Comparison of ENCODE assay signal across 8 mouse cellular contexts in genomic region chrX:112601306-112602120, GRCm38 (mm10). TPM values are rescaled to one million over a fixed set of nuclear protein-coding genes. Genes with fewer than 3 reads are reported as not detected.
DNase-seq lines count a peak whose midpoint lies in the region; ATAC-seq and TF ChIP-seq lines count a peak whose summit lies in the region.

No protein-coding gene starts in this region.

- intact Hi-C loops in left cerebral cortex, postnatal 36 days (cut with DNase I): no loop called here

- peak; percentile 3 for DNase-seq in ES-E14 (ENCODE audit: low read depth, low spot score)
- peak; percentile 29 for DNase-seq in cerebellum, adult 11 months
- DNase-seq in forebrain, embryonic 14.5 days (ENCODE audit: low spot score): peak; percentile 68
- DNase-seq in left cerebral cortex, postnatal 36 days (ENCODE audit: low spot score in 2 of 2): peak; percentile 23 to 26
- peak; percentile 32 for DNase-seq in mesoderm, embryonic 11.5 days (ENCODE audit: low read depth, low spot score)
- no peak for DNase-seq in B cell, adult 2 months

- H3K27me3 ChIP-seq in forebrain, embryonic 14.5 days (replicated peaks; ENCODE audit: control insufficient read depth, insufficient read depth, low read length): no peaks in the 10 kb centered on the region
- H3K27me3 ChIP-seq in intestine, embryonic 15.5 days (replicated peaks): no peaks in the 10 kb centered on the region
- H3K27me3 ChIP-seq in stomach, embryonic 15.5 days (replicated peaks): no peaks in the 10 kb centered on the region

- no peaks in the 10 kb centered on the region for H3K4me1 ChIP-seq in ES-E14 (ENCODE audit: control insufficient read depth in 2 of 2, insufficient read depth in 2 of 2, low read length in 2 of 2, poor library complexity in 1 of 2)
- H3K4me1 ChIP-seq in forebrain, embryonic 14.5 days (ENCODE audit: control insufficient read depth, insufficient read depth, low read length): no peaks in the 10 kb centered on the region
- H3K4me1 ChIP-seq in intestine, embryonic 15.5 days (replicated peaks): no peaks in the 10 kb centered on the region
- H3K4me1 ChIP-seq in stomach, embryonic 15.5 days: no peaks in the 10 kb centered on the region

- peak overlapping the region; percentile 43 for H3K4me2 ChIP-seq in forebrain, embryonic 14.5 days (ENCODE audit: low read length)
- peak overlapping the region; percentile 53 for H3K4me2 ChIP-seq in intestine, embryonic 15.5 days (replicated peaks)
- H3K4me2 ChIP-seq in stomach, embryonic 15.5 days: peak overlapping the region; percentile 50

- no peaks in the 10 kb centered on the region for H3K36me3 ChIP-seq in ES-E14 (ENCODE audit: control insufficient read depth, insufficient read depth, low read length, poor library complexity, severe bottlenecking)
- no peaks in the 10 kb centered on the region for H3K36me3 ChIP-seq in forebrain, embryonic 14.5 days (ENCODE audit: control insufficient read depth, insufficient read depth, low read length)
- H3K36me3 ChIP-seq in intestine, embryonic 15.5 days: no peaks in the 10 kb centered on the region
- H3K36me3 ChIP-seq in stomach, embryonic 15.5 days: no peaks in the 10 kb centered on the region

- peak; percentile 61 for ATAC-seq in forebrain, embryonic 14.5 days
- ATAC-seq in intestine, embryonic 15.5 days: peak; percentile 75
- ATAC-seq in stomach, embryonic 15.5 days (ENCODE audit: insufficient read depth, low FRiP score, low read depth): peak; percentile 50; the same call in 1 of the 2 replicates

- in situ Hi-C loops in ES-E14 (cut with MboI; ENCODE audit: low sequenced_read_pairs in 2 of 2, unreplicated experiment in 2 of 2): no loop called here

- no peak overlapping the region for H3K27ac ChIP-seq in ES-E14 (ENCODE audit: insufficient read depth, low read depth, low read length, poor library complexity, severe bottlenecking)
- H3K27ac ChIP-seq in forebrain, embryonic 14.5 days (ENCODE audit: low read depth, low read length): peak overlapping the region; percentile 84
- peak overlapping the region; percentile 60 for H3K27ac ChIP-seq in intestine, embryonic 15.5 days
- peak overlapping the region; percentile 35; the same call in 1 of the 2 replicates for H3K27ac ChIP-seq in stomach, embryonic 15.5 days

- no peaks in the 10 kb centered on the region for H3K9me3 ChIP-seq in ES-E14 (ENCODE audit: control insufficient read depth, insufficient read depth, low read depth, low read length)
- no peaks in the 10 kb centered on the region for H3K9me3 ChIP-seq in forebrain, embryonic 14.5 days (replicated peaks; ENCODE audit: control insufficient read depth, low read length)
- H3K9me3 ChIP-seq in intestine, embryonic 15.5 days: no peaks in the 10 kb centered on the region
- no peaks in the 10 kb centered on the region for H3K9me3 ChIP-seq in stomach, embryonic 15.5 days

- WGBS in forebrain, embryonic 14.5 days: 31% methylated on average over 66 of the region's 81 CpGs
- WGBS in intestine, embryonic 15.5 days: 14% methylated on average over 66 of the region's 81 CpGs
- 17% methylated on average over 61 of the region's 81 CpGs for WGBS in stomach, embryonic 15.5 days

- H3K9ac ChIP-seq in ES-E14 (ENCODE audit: insufficient read depth, low read depth, low read length, poor library complexity, severe bottlenecking): peak overlapping the region; percentile 42
- peak overlapping the region; percentile 77 for H3K9ac ChIP-seq in forebrain, embryonic 14.5 days (ENCODE audit: low read length)
- peak overlapping the region; percentile 64 for H3K9ac ChIP-seq in intestine, embryonic 15.5 days
- H3K9ac ChIP-seq in stomach, embryonic 15.5 days: peak overlapping the region; percentile 44; the same call in 1 of the 2 replicates

- peak overlapping the region; percentile 60 to 70 for H3K4me3 ChIP-seq in ES-E14 (ENCODE audit: insufficient read depth in 1 of 2, low read depth in 1 of 2, low read length in 2 of 2, poor library complexity in 1 of 2, severe bottlenecking in 1 of 2)
- H3K4me3 ChIP-seq in forebrain, embryonic 14.5 days (ENCODE audit: low read depth, low read length): peak overlapping the region; percentile 59
- peak overlapping the region; percentile 61 for H3K4me3 ChIP-seq in intestine, embryonic 15.5 days (replicated peaks)
- peak overlapping the region; percentile 58 for H3K4me3 ChIP-seq in stomach, embryonic 15.5 days (replicated peaks)

TF ChIP-seq in ES-E14, 5 proteins besides CTCF, POLR2A, EP300 and RAD21:
- TF ChIP-seq MAFK (IDR thresholded peaks at IDR 0.05; ENCODE audit: insufficient read depth, low read depth, low read length) (no peak), ZNF384 (IDR thresholded peaks at IDR 0.05; ENCODE audit: low read depth, low read length) (no peak), CHD2 (IDR thresholded peaks at IDR 0.05; ENCODE audit: low read depth, low read length) (no peak), ZC3H11A (IDR thresholded peaks at IDR 0.05; ENCODE audit: borderline replicate concordance, low read depth, low read length) (no peak), HCFC1 (IDR thresholded peaks at IDR 0.05; ENCODE audit: borderline replicate concordance, insufficient read depth, low read length) (no peak)

RNA-seq across cellular contexts. Expression of gene Zfp711, which starts 1.2 kb away (rescaled TPM):
- 0.37 and 0.94 TPM in 2 replicates for total RNA-seq in ES-E14 (2012; rRNA removed)
- polyA plus RNA-seq in forebrain, embryonic 14.5 days (2014; fragmentation: Nextera tagmentation; extraction: Ambion mirVana): 26.9 and 33.5 TPM in 2 replicates
- polyA plus RNA-seq in intestine, embryonic 15.5 days (2015; fragmentation: Nextera tagmentation; extraction: Ambion mirVana): 7.7 and 9.0 TPM in 2 replicates
- total RNA-seq in left cerebral cortex, postnatal 36 days (2021): 10 to 100 TPM; 11.0 to 11.2 TPM
- polyA plus RNA-seq in stomach, embryonic 15.5 days (2015; fragmentation: Nextera tagmentation; extraction: Ambion mirVana): 8.6 and 9.6 TPM in 2 replicates

Comparison
In these comparisons a context has a peak if more than half of its experiments do, and no peak if none do; other contexts are left out.
1. DNase-seq: peak in ES-E14 (single experiment), cerebellum, adult 11 months (single experiment), forebrain, embryonic 14.5 days (single experiment), left cerebral cortex, postnatal 36 days (2 of 2) and mesoderm, embryonic 11.5 days (single experiment); none in B cell, adult 2 months (0 of 2).
2. Peak in every context shown above with its lines, with median percentiles within 50 percentile points of each other: H3K4me3 ChIP-seq, H3K9ac ChIP-seq, ATAC-seq and H3K4me2 ChIP-seq.